22 mouse cellular contexts compared by ENCODE assay signal in genomic region chr6:119491997-119492629, GRCm38 (mm10). TPM values are rescaled to one million over a fixed set of nuclear protein-coding genes. Genes with fewer than 3 reads are reported as not detected.
DNase-seq lines count a peak whose midpoint lies in the region; ATAC-seq lines count a peak whose summit lies in the region.
"Had no signal": no experiment of that assay in that cellular context is flagged by ENCODE, and none has a peak within 500 bp of the region (broad histone marks: within the 10 kb centered on the region; RNA-seq: fewer than 3 reads in every experiment).

No protein-coding gene starts in this region.

- no peak overlapping the region for H3K4me2 ChIP-seq in hindbrain, embryonic 14.5 days (replicated peaks)
- no peak overlapping the region for H3K4me2 ChIP-seq in forebrain, embryonic 14.5 days (ENCODE audit: low read length)
- no peak overlapping the region for H3K4me2 ChIP-seq in midbrain, embryonic 15.5 days
- H3K4me2 ChIP-seq: heart, embryonic 15.5 days; lung, embryonic 14.5 days had no signal

- no peaks in the 10 kb centered on the region for H3K9me3 ChIP-seq in hindbrain, embryonic 10.5 days
- H3K9me3 ChIP-seq in hindbrain, embryonic 14.5 days (ENCODE audit: control insufficient read depth, low read length), result no peaks in the 10 kb centered on the region
- no peaks in the 10 kb centered on the region for H3K9me3 ChIP-seq in forebrain, embryonic 14.5 days (replicated peaks; ENCODE audit: control insufficient read depth, low read length)
- no peaks in the 10 kb centered on the region for H3K9me3 ChIP-seq in midbrain, embryonic 15.5 days
- H3K9me3 ChIP-seq: heart, embryonic 15.5 days; hindbrain, embryonic 15.5 days had no signal

- 27% methylated on average over 9 of the region's 9 CpGs for WGBS in hindbrain, embryonic 10.5 days
- 30% methylated on average over 9 of the region's 9 CpGs for WGBS in hindbrain, embryonic 14.5 days
- WGBS in forebrain, embryonic 14.5 days, result 10% methylated on average over 9 of the region's 9 CpGs
- 21% methylated on average over 9 of the region's 9 CpGs for WGBS in midbrain, embryonic 15.5 days

- no peak for ATAC-seq in hindbrain, embryonic 14.5 days (ENCODE audit: low FRiP score)
- ATAC-seq in forebrain, embryonic 14.5 days, result peak; percentile 58
- ATAC-seq in midbrain, embryonic 15.5 days (replicated peaks), result peak; percentile 29; the same call in 1 of the 2 replicates

- peak; percentile 50 for DNase-seq in hindbrain, embryonic 10.5 days (ENCODE audit: low spot score)
- DNase-seq in hindbrain, embryonic 14.5 days (ENCODE audit: low spot score), result no peak
- peak; percentile 79 for DNase-seq in embryo, embryonic 10.5 days (ENCODE audit: low spot score)
- DNase-seq in forebrain, embryonic 14.5 days (ENCODE audit: low spot score), result peak; percentile 49
- no peak for DNase-seq in heart, postnatal 36 days
- no peak for DNase-seq in layer of hippocampus, postnatal 14 days (ENCODE audit: low spot score in 2 of 2)
- no peak for DNase-seq in heart, postnatal 10 days
- DNase-seq: adrenal gland, adult 2 months; cerebellum, adult 11-12 months; gastrocnemius, postnatal 14 days; heart, adult 2 months; kidney, adult 11 months; liver; lung, embryonic 14.5 days; lung, postnatal 4 days; right cerebral cortex, postnatal 4 days; thymus, postnatal 36 days had no signal

- peaks cover 34% of the 10 kb centered on the region for H3K4me1 ChIP-seq in hindbrain, embryonic 10.5 days (replicated peaks)
- peaks cover 26% of the 10 kb centered on the region for H3K4me1 ChIP-seq in hindbrain, embryonic 14.5 days (replicated peaks; ENCODE audit: control insufficient read depth, insufficient read depth, low read length)
- H3K4me1 ChIP-seq in forebrain, embryonic 14.5 days (ENCODE audit: control insufficient read depth, insufficient read depth, low read length), result peaks cover 26% of the 10 kb centered on the region
- H3K4me1 ChIP-seq in midbrain, embryonic 15.5 days, result peaks cover 23% of the 10 kb centered on the region

- no peaks in the 10 kb centered on the region for H3K36me3 ChIP-seq in hindbrain, embryonic 10.5 days
- no peaks in the 10 kb centered on the region for H3K36me3 ChIP-seq in hindbrain, embryonic 14.5 days (replicated peaks; ENCODE audit: control insufficient read depth, insufficient read depth)
- no peaks in the 10 kb centered on the region for H3K36me3 ChIP-seq in forebrain, embryonic 14.5 days (ENCODE audit: control insufficient read depth, insufficient read depth, low read length)
- H3K36me3 ChIP-seq in midbrain, embryonic 15.5 days (replicated peaks), result no peaks in the 10 kb centered on the region
- H3K36me3 ChIP-seq: heart, embryonic 15.5 days; hindbrain, embryonic 15.5 days had no signal

- H3K27me3 ChIP-seq in hindbrain, embryonic 10.5 days (ENCODE audit: insufficient read depth, poor library complexity, severe bottlenecking), result no peaks in the 10 kb centered on the region
- no peaks in the 10 kb centered on the region for H3K27me3 ChIP-seq in hindbrain, embryonic 14.5 days (ENCODE audit: control insufficient read depth, insufficient read depth, low read length)
- no peaks in the 10 kb centered on the region for H3K27me3 ChIP-seq in forebrain, embryonic 14.5 days (replicated peaks; ENCODE audit: control insufficient read depth, insufficient read depth, low read length)
- H3K27me3 ChIP-seq in midbrain, embryonic 15.5 days (replicated peaks), result no peaks in the 10 kb centered on the region
- H3K27me3 ChIP-seq: CH12.LX; heart, embryonic 15.5 days; hindbrain, embryonic 15.5 days had no signal

- H3K27ac ChIP-seq in hindbrain, embryonic 10.5 days, result peak overlapping the region; percentile 79
- H3K27ac ChIP-seq in hindbrain, embryonic 14.5 days, result no peak overlapping the region
- peak overlapping the region; percentile 10; the same call in 1 of the 2 replicates for H3K27ac ChIP-seq in forebrain, embryonic 14.5 days (ENCODE audit: low read depth, low read length)
- H3K27ac ChIP-seq in midbrain, embryonic 15.5 days, result peak overlapping the region; percentile 3; the same call in 1 of the 2 replicates
- H3K27ac ChIP-seq: heart, adult 2 months; heart, embryonic 15.5 days; hindbrain, embryonic 15.5 days; kidney, postnatal 0 days had no signal

- intact Hi-C loops in heart, postnatal 36 days (cut with DNase I), result loop anchor here (5.0 to 10.0 kb wide), 3 partner anchors 270 to 833 kb away; no protein-coding TSS in a partner anchor
- intact Hi-C loops in heart, postnatal 10 days (cut with DNase I), result loop anchor here (2.0 to 5.0 kb wide), 4 partner anchors 50 to 700 kb away; partner anchors contain the start of gene Wnt5b

- no peak overlapping the region for H3K4me3 ChIP-seq in hindbrain, embryonic 10.5 days
- no peak overlapping the region for H3K4me3 ChIP-seq in hindbrain, embryonic 14.5 days (replicated peaks; ENCODE audit: low read length)
- no peak overlapping the region for H3K4me3 ChIP-seq in forebrain, embryonic 14.5 days (ENCODE audit: low read depth, low read length)
- no peak overlapping the region for H3K4me3 ChIP-seq in midbrain, embryonic 15.5 days
- H3K4me3 ChIP-seq: heart, adult 2 months; heart, embryonic 15.5 days; hindbrain, embryonic 15.5 days had no signal

- H3K9ac ChIP-seq in hindbrain, embryonic 14.5 days, result no peak overlapping the region; the same call in 1 of the 2 replicates
- H3K9ac ChIP-seq in forebrain, embryonic 14.5 days (ENCODE audit: low read length), result no peak overlapping the region
- H3K9ac ChIP-seq in midbrain, embryonic 15.5 days, result no peak overlapping the region
- H3K9ac ChIP-seq: heart, embryonic 15.5 days; lung, embryonic 14.5 days had no signal

RNA-seq across cellular contexts. Expression of gene Fbxl14, which starts 12.6 kb away (rescaled TPM):
- polyA plus RNA-seq in hindbrain, embryonic 10.5 days (2016; fragmentation: Nextera tagmentation; extraction: Ambion mirVana), result 3.1 and 3.4 TPM in 2 replicates
- 3.1 and 4.6 TPM in 2 replicates for polyA plus RNA-seq in hindbrain, embryonic 14.5 days (2014; fragmentation: Nextera tagmentation; extraction: Ambion mirVana)
- 6.8 and 7.6 TPM in 2 replicates for polyA plus RNA-seq in forebrain, embryonic 14.5 days (2014; fragmentation: Nextera tagmentation; extraction: Ambion mirVana)
- polyA plus RNA-seq in midbrain, embryonic 15.5 days (2015; fragmentation: Nextera tagmentation; extraction: Ambion mirVana), result 2.4 and 2.5 TPM in 2 replicates
- 10 to 100 TPM; 14.1 to 16.5 TPM for total RNA-seq in heart, postnatal 36 days (2021)
- total RNA-seq in layer of hippocampus, postnatal 14 days (2021), result 10 to 100 TPM; 24.2 to 25.8 TPM
- total RNA-seq in heart, postnatal 10 days (2021), result 10 to 100 TPM; 19.5 to 20.0 TPM

RNA-seq across cellular contexts. Expression of gene Wnt5b, which starts 52.0 kb away (rescaled TPM):
- polyA plus RNA-seq in hindbrain, embryonic 10.5 days (2016; fragmentation: Nextera tagmentation; extraction: Ambion mirVana), result 7.9 and 8.8 TPM in 2 replicates
- polyA plus RNA-seq in hindbrain, embryonic 14.5 days (2014; fragmentation: Nextera tagmentation; extraction: Ambion mirVana), result 6.3 and 6.6 TPM in 2 replicates
- polyA plus RNA-seq in forebrain, embryonic 14.5 days (2014; fragmentation: Nextera tagmentation; extraction: Ambion mirVana), result 3.0 and 3.4 TPM in 2 replicates
- polyA plus RNA-seq in midbrain, embryonic 15.5 days (2015; fragmentation: Nextera tagmentation; extraction: Ambion mirVana), result 2.3 TPM in 2 replicates
- total RNA-seq in heart, postnatal 36 days (2021), result 1 to 10 TPM; 2.3 to 5.3 TPM
- 1 to 10 TPM; 1.8 to 2.2 TPM for total RNA-seq in layer of hippocampus, postnatal 14 days (2021)
- total RNA-seq in heart, postnatal 10 days (2021), result 1 to 10 TPM; 5.3 to 7.2 TPM

Comparison
In these comparisons a context has a peak if more than half of its experiments do, and no peak if none do; other contexts are left out.
1. DNase-seq: peak in hindbrain, embryonic 10.5 days (single experiment), embryo, embryonic 10.5 days (single experiment) and forebrain, embryonic 14.5 days (single experiment); none in hindbrain, embryonic 14.5 days (single experiment), heart, postnatal 36 days (0 of 2), layer of hippocampus, postnatal 14 days (0 of 2) and heart, postnatal 10 days (0 of 2).